In the genomic region with DNA sequence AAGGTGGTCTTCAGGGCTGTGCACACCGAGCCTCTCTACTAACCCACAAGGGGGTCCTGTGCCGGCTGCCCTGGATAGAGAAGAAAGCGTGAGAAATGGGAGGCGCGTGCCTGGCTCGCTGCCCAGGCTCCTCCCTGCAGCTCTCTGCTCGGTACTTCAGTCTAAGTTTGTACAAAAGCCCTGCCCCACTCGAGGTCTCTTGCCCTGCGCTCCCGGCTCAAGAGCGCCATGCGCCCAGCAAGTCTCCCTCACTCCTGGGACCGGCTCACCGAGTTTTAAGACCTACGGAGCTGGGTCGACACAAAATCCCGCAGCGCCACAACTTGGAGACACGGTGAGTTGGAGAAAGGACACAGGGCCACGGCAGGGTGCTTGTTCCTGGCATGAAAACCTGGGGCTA, we compare ENCODE assay signal across 8 mouse cellular contexts. TPM values are rescaled to one million over a fixed set of nuclear protein-coding genes. Genes with fewer than 3 reads are reported as not detected.
A peak's percentile ranks its signal among the peaks of the same experiment; 100 is the strongest.
DNase-seq lines count a peak whose midpoint lies in the region; ATAC-seq and TF ChIP-seq lines count a peak whose summit lies in the region.

No protein-coding gene starts in this region.

- DNase-seq in ZHBTc4 (ENCODE audit: low read depth, low spot score) (peak; percentile 84), MN1 (ENCODE audit: low spot score) (no peak)
- no peak for DNase-seq in hindbrain, embryonic 14.5 days (ENCODE audit: low spot score)
- DNase-seq in liver, adult 2 months (ENCODE audit: extremely low read depth, low read depth, low spot score) = peak; percentile 51
- no peak for DNase-seq in left cerebral cortex, adult 8-10 months (ENCODE audit: low spot score in 2 of 2)

- peaks cover 47% of the 10 kb centered on the region for H3K79me3 ChIP-seq in C2C12 (ENCODE audit: low read depth)

- ATAC-seq in forebrain, embryonic 13.5 days = peak; percentile 41; the same call in 1 of the 2 replicates
- ATAC-seq in hindbrain, embryonic 14.5 days (ENCODE audit: low FRiP score) = peak; percentile 53; the same call in 1 of the 2 replicates
- ATAC-seq in midbrain, embryonic 16.5 days = peak; percentile 45; the same call in 1 of the 2 replicates

- H3K27ac ChIP-seq in forebrain, embryonic 13.5 days = no peak overlapping the region
- H3K27ac ChIP-seq in hindbrain, embryonic 14.5 days = no peak overlapping the region
- no peak overlapping the region for H3K27ac ChIP-seq in liver, adult 2 months (replicated peaks; ENCODE audit: insufficient read depth, low read depth, low read length)
- H3K27ac ChIP-seq in midbrain, embryonic 16.5 days (ENCODE audit: low read length) = no peak overlapping the region

- peaks cover 53% of the 10 kb centered on the region for H3K79me2 ChIP-seq in C2C12 (ENCODE audit: control insufficient read depth, insufficient read depth)
- no peaks in the 10 kb centered on the region for H3K79me2 ChIP-seq in liver, adult 2 months (ENCODE audit: control insufficient read depth, insufficient read depth, low read length)

- H3K9ac ChIP-seq in forebrain, embryonic 13.5 days = peak overlapping the region; percentile 57
- H3K9ac ChIP-seq in hindbrain, embryonic 14.5 days = peak overlapping the region; percentile 35
- peak overlapping the region; percentile 57; the same call in 1 of the 2 replicates for H3K9ac ChIP-seq in liver, adult 2 months (ENCODE audit: low read depth, low read length)
- H3K9ac ChIP-seq in midbrain, embryonic 16.5 days (ENCODE audit: low read depth, low read length) = peak overlapping the region; percentile 28; the same call in 1 of the 2 replicates

- WGBS in forebrain, embryonic 13.5 days = 1% methylated on average over 20 of the region's 20 CpGs
- under 1% methylated on average over 17 of the region's 20 CpGs for WGBS in hindbrain, embryonic 14.5 days
- WGBS in liver, adult 2 months = under 1% methylated on average over 20 of the region's 20 CpGs
- under 1% methylated on average over 20 of the region's 20 CpGs for WGBS in midbrain, embryonic 16.5 days

- no peaks in the 10 kb centered on the region for H3K9me3 ChIP-seq in forebrain, embryonic 13.5 days (replicated peaks)
- H3K9me3 ChIP-seq in hindbrain, embryonic 14.5 days (ENCODE audit: control insufficient read depth, low read length) = no peaks in the 10 kb centered on the region
- no peaks in the 10 kb centered on the region; the same call in 1 of the 2 replicates for H3K9me3 ChIP-seq in midbrain, embryonic 16.5 days (replicated peaks; ENCODE audit: control insufficient read depth, low read length, poor library complexity, severe bottlenecking)

- H3ac ChIP-seq in C2C12 (ENCODE audit: control insufficient read depth, insufficient read length, low read depth) = peak overlapping the region; percentile 93

- peaks cover 21% of the 10 kb centered on the region for H3K36me3 ChIP-seq in C2C12 (ENCODE audit: control insufficient read depth, insufficient read depth)
- no peaks in the 10 kb centered on the region for H3K36me3 ChIP-seq in forebrain, embryonic 13.5 days (ENCODE audit: poor library complexity, severe bottlenecking)
- no peaks in the 10 kb centered on the region for H3K36me3 ChIP-seq in hindbrain, embryonic 14.5 days (replicated peaks; ENCODE audit: control insufficient read depth, insufficient read depth)
- H3K36me3 ChIP-seq in liver, adult 2 months (ENCODE audit: control insufficient read depth, insufficient read depth, low read length) = no peaks in the 10 kb centered on the region
- H3K36me3 ChIP-seq in midbrain, embryonic 16.5 days (ENCODE audit: control insufficient read depth, insufficient read depth, low read length) = no peaks in the 10 kb centered on the region

- peak overlapping the region; percentile 81 for H3K4me2 ChIP-seq in forebrain, embryonic 13.5 days
- peak overlapping the region; percentile 82 for H3K4me2 ChIP-seq in hindbrain, embryonic 14.5 days (replicated peaks)
- H3K4me2 ChIP-seq in midbrain, embryonic 16.5 days (ENCODE audit: low read length) = peak overlapping the region; percentile 74

- no peak for TF ChIP-seq POLR2A in liver, adult 2 months (IDR thresholded peaks at IDR 0.05; ENCODE audit: extremely low read depth, insufficient read depth, low read length)

- no peak for TF ChIP-seq CTCF in C2C12 (IDR thresholded peaks at IDR 0.05; ENCODE audit: control insufficient read depth, insufficient read depth, insufficient read length)
- no peak for TF ChIP-seq CTCF in liver, adult 2 months (IDR thresholded peaks at IDR 0.05; ENCODE audit: low read depth, low read length)

- peak overlapping the region; percentile 69 for H3K4me3 ChIP-seq in C2C12 (ENCODE audit: insufficient read depth, poor library complexity, severe bottlenecking)
- H3K4me3 ChIP-seq in forebrain, embryonic 13.5 days = peak overlapping the region; percentile 45
- H3K4me3 ChIP-seq in hindbrain, embryonic 14.5 days (replicated peaks; ENCODE audit: low read length) = peak overlapping the region; percentile 42
- peak overlapping the region; percentile 44 for H3K4me3 ChIP-seq in liver, adult 2 months (ENCODE audit: insufficient read depth, low read depth, low read length)
- H3K4me3 ChIP-seq in midbrain, embryonic 16.5 days (ENCODE audit: low read depth, low read length) = peak overlapping the region; percentile 44

- H3K27me3 ChIP-seq in C2C12 (ENCODE audit: control insufficient read depth, insufficient read depth, insufficient read length) = no peaks in the 10 kb centered on the region
- H3K27me3 ChIP-seq in forebrain, embryonic 13.5 days = peaks cover 55% of the 10 kb centered on the region
- H3K27me3 ChIP-seq in hindbrain, embryonic 14.5 days (ENCODE audit: control insufficient read depth, insufficient read depth, low read length) = peaks cover 52% of the 10 kb centered on the region
- H3K27me3 ChIP-seq in liver, adult 2 months (ENCODE audit: control insufficient read depth, insufficient read depth, low read length) = peaks cover 5% of the 10 kb centered on the region
- peaks cover 19% of the 10 kb centered on the region for H3K27me3 ChIP-seq in midbrain, embryonic 16.5 days (ENCODE audit: control insufficient read depth, insufficient read depth, low read depth, low read length)

- H3K4me1 ChIP-seq in forebrain, embryonic 13.5 days = peaks cover 20% of the 10 kb centered on the region
- peaks cover 18% of the 10 kb centered on the region for H3K4me1 ChIP-seq in hindbrain, embryonic 14.5 days (replicated peaks; ENCODE audit: control insufficient read depth, insufficient read depth, low read length)
- peaks cover 8% of the 10 kb centered on the region for H3K4me1 ChIP-seq in liver, adult 2 months (ENCODE audit: control insufficient read depth, insufficient read depth, low read length)
- peaks cover 17% of the 10 kb centered on the region for H3K4me1 ChIP-seq in midbrain, embryonic 16.5 days (ENCODE audit: control insufficient read depth, insufficient read depth, low read length)

TF ChIP-seq in C2C12, 6 proteins besides CTCF, POLR2A, EP300 and RAD21:
- TF ChIP-seq FOSL1 (IDR thresholded peaks at IDR 0.05; ENCODE audit: insufficient read depth, low read length, poor library complexity, severe bottlenecking) (no peak), MYOD1 (IDR thresholded peaks at IDR 0.05; ENCODE audit: control insufficient read depth, insufficient read length, low read depth) (peak; percentile 1), USF1 (IDR thresholded peaks at IDR 0.05; ENCODE audit: low read depth) (no peak), MYOG (IDR thresholded peaks at IDR 0.05; ENCODE audit: control insufficient read depth, extremely low read depth, insufficient read length) (no peak)

RNA-seq across cellular contexts. Expression of gene Gpr157, which starts 39.1 kb away (rescaled TPM):
- polyA plus RNA-seq in C2C12 (2012; fragmentation: generic; extraction: Trizol) = 0.25 TPM
- polyA plus RNA-seq in forebrain, embryonic 13.5 days (2015; fragmentation: Nextera tagmentation; extraction: Ambion mirVana) = 0.08 and 0.19 TPM in 2 replicates
- polyA plus RNA-seq in hindbrain, embryonic 14.5 days (2014; fragmentation: Nextera tagmentation; extraction: Ambion mirVana) = 0.33 and 0.39 TPM in 2 replicates
- total RNA-seq in liver, adult 2 months (2014; rRNA removed) = 1.6 and 2.0 TPM in 2 replicates
- polyA plus RNA-seq in liver, adult 2 months (2012; rRNA removed) = 1.4 and 2.0 TPM in 2 replicates
- 0.26 and 0.34 TPM in 2 replicates for polyA plus RNA-seq in midbrain, embryonic 16.5 days (2015; fragmentation: Nextera tagmentation; extraction: Ambion mirVana)
- 1 to 10 TPM; 1.9 to 3.4 (median 2.4) TPM for total RNA-seq in left cerebral cortex, adult 8-10 months (2022)

RNA-seq across cellular contexts. Expression of gene H6pd, which starts 39.2 kb away (rescaled TPM):
- 14.9 TPM for polyA plus RNA-seq in C2C12 (2012; fragmentation: generic; extraction: Trizol)
- polyA plus RNA-seq in forebrain, embryonic 13.5 days (2015; fragmentation: Nextera tagmentation; extraction: Ambion mirVana) = 0.98 and 1.4 TPM in 2 replicates
- polyA plus RNA-seq in hindbrain, embryonic 14.5 days (2014; fragmentation: Nextera tagmentation; extraction: Ambion mirVana) = 3.1 and 3.2 TPM in 2 replicates
- total RNA-seq in liver, adult 2 months (2014; rRNA removed) = 121 and 187 TPM in 2 replicates
- polyA plus RNA-seq in liver, adult 2 months (2012; rRNA removed) = 183 and 205 TPM in 2 replicates
- 2.5 and 3.1 TPM in 2 replicates for polyA plus RNA-seq in midbrain, embryonic 16.5 days (2015; fragmentation: Nextera tagmentation; extraction: Ambion mirVana)
- total RNA-seq in left cerebral cortex, adult 8-10 months (2022) = 10 to 100 TPM; 14.7 to 17.8 (median 16.3) TPM

Comparison
In these comparisons a context has a peak if more than half of its experiments do, and no peak if none do; other contexts are left out.
1. DNase-seq: peak in ZHBTc4 (single experiment) and liver, adult 2 months (single experiment); none in hindbrain, embryonic 14.5 days (single experiment), MN1 (single experiment) and left cerebral cortex, adult 8-10 months (0 of 2).
2. RNA of gene H6pd, which starts 39.2 kb away (polyA plus RNA-seq): 183 to 205 TPM in liver, adult 2 months; 14.9 TPM in C2C12 (single experiment), 2.5 to 3.1 TPM in midbrain, embryonic 16.5 days, 3.1 to 3.2 TPM in hindbrain, embryonic 14.5 days and 0.98 to 1.4 TPM in forebrain, embryonic 13.5 days; every median in the first group is over 10 times any median in the second.
3. Peak in every context shown above with its lines, with median percentiles within 50 percentile points of each other: H3K4me3 ChIP-seq, ATAC-seq, H3K4me2 ChIP-seq and H3K9ac ChIP-seq.